Mouse (Mus musculus): ENCODE results near the gene Ifitm1. TPM values are rescaled to one million over a fixed set of nuclear protein-coding genes. Genes with fewer than 3 reads are reported as not detected.

Gene Ifitm1
- total RNA-seq, 2 experiments from 2014 or later = 1.9 to 2.9 TPM

- TF ChIP-seq CTCF (conservative IDR thresholded peaks at IDR 0.05) = no peak
- H3K27ac ChIP-seq = no peak overlapping the region
- H3K4me3 ChIP-seq = no peak overlapping the region
- DNase-seq (ENCODE audit: low spot score in 2 of 2) = no peak
These were observed 30.8 kb downstream of the Ifitm1 start for GRCm38 (mm10) chr7:140997817-140998216.

GRCm38 (mm10) chr7:140998853-140999700 is 32.1 kb downstream of the Ifitm1 start:
- Histone ChIP-seq H3K27ac (no peak overlapping the region), H3K4me3 (no peak overlapping the region)
- TF ChIP-seq CTCF (conservative IDR thresholded peaks at IDR 0.05) = no peak
- no peak for DNase-seq (ENCODE audit: low spot score in 2 of 2)

- DNase-seq (ENCODE audit: low spot score in 2 of 2) = no peak
- Histone ChIP-seq H3K4me3 (no peak overlapping the region), H3K27ac (no peak overlapping the region)
- TF ChIP-seq CTCF (conservative IDR thresholded peaks at IDR 0.05) = no peak
These were observed 34.1 kb downstream of the Ifitm1 start for GRCm38 (mm10) chr7:141000881-141001708.

- H3K27ac ChIP-seq = no peak overlapping the region
- H3K4me3 ChIP-seq = no peak overlapping the region
- no peak for DNase-seq (ENCODE audit: low spot score in 2 of 2)
- TF ChIP-seq CTCF (conservative IDR thresholded peaks at IDR 0.05) = no peak
These were observed 36.4 kb downstream of the Ifitm1 start for GRCm38 (mm10) chr7:141003248-141004010.

GRCm38 (mm10) chr7:141006446-141006845 is 39.4 kb downstream of the Ifitm1 start:
- no peak for DNase-seq (ENCODE audit: low spot score in 2 of 2)
- no peak for TF ChIP-seq CTCF (conservative IDR thresholded peaks at IDR 0.05)
- H3K27ac ChIP-seq = no peak overlapping the region
- H3K4me3 ChIP-seq = no peak overlapping the region

- DNase-seq (ENCODE audit: low spot score in 2 of 2) = peak in 1 of 2 experiments; percentile 42
- Histone ChIP-seq H3K27ac (no peak overlapping the region), H3K4me3 (no peak overlapping the region)
- no peak for TF ChIP-seq CTCF (conservative IDR thresholded peaks at IDR 0.05)
These were observed 39.9 kb downstream of the Ifitm1 start for GRCm38 (mm10) chr7:141006914-141007313.

GRCm38 (mm10) chr7:141008312-141008761 is 41.3 kb downstream of the Ifitm1 start:
- Histone ChIP-seq H3K4me3 (no peak overlapping the region), H3K27ac (no peak overlapping the region)
- 0 out of 2 replicates have a peak, but pooled peaks have one; percentile 16 for TF ChIP-seq CTCF (conservative IDR thresholded peaks at IDR 0.05)
- DNase-seq (ENCODE audit: low spot score in 2 of 2) = no peak

GRCm38 (mm10) chr7:141008938-141009660 is 42.1 kb downstream of the Ifitm1 start:
- peak; percentile 97 for TF ChIP-seq CTCF (conservative IDR thresholded peaks at IDR 0.05)
- no peak overlapping the region for H3K4me3 ChIP-seq
- peak; percentile 34 to 52 for DNase-seq (ENCODE audit: low spot score in 2 of 2)
- no peak overlapping the region for H3K27ac ChIP-seq

GRCm38 (mm10) chr7:141009665-141010064 is 42.6 kb downstream of the Ifitm1 start:
- TF ChIP-seq CTCF (conservative IDR thresholded peaks at IDR 0.05) = no peak
- DNase-seq (ENCODE audit: low spot score in 2 of 2) = no peak
- H3K4me3 ChIP-seq = no peak overlapping the region

GRCm38 (mm10) chr7:141010593-141010992 is 43.6 kb downstream of the Ifitm1 start, which contains the start of gene Ifitm3:
TSS of gene Ifitm3 (minus strand) at chr7:141010770.
- TF ChIP-seq CTCF (conservative IDR thresholded peaks at IDR 0.05) = no peak
- no peak for DNase-seq (ENCODE audit: low spot score in 2 of 2)
- H3K4me3 ChIP-seq = peak within 1 kb of the TSS; percentile 42; the same call in 1 of the 2 replicates
- H3K27ac ChIP-seq = peak within 1 kb of the TSS; percentile 59

More at GRCm38 (mm10) chr7:141009665-141010064, 42.6 kb downstream of the Ifitm1 start:
- no peak overlapping the region for H3K27ac ChIP-seq

- no peak overlapping the region for H3K27ac ChIP-seq
- no peak for TF ChIP-seq CTCF (conservative IDR thresholded peaks at IDR 0.05)
- no peak for DNase-seq (ENCODE audit: low spot score in 2 of 2)
- H3K4me3 ChIP-seq = no peak overlapping the region
These were observed 44.3 kb downstream of the Ifitm1 start for GRCm38 (mm10) chr7:141011238-141011770.
